Mouse (Mus musculus): ENCODE measurements around the gene M1ap. TPM values are rescaled to one million over a fixed set of nuclear protein-coding genes. Genes with fewer than 3 reads are reported as not detected.

Gene M1ap
- polyA plus RNA-seq, 1 experiment = not detected

DNA sequence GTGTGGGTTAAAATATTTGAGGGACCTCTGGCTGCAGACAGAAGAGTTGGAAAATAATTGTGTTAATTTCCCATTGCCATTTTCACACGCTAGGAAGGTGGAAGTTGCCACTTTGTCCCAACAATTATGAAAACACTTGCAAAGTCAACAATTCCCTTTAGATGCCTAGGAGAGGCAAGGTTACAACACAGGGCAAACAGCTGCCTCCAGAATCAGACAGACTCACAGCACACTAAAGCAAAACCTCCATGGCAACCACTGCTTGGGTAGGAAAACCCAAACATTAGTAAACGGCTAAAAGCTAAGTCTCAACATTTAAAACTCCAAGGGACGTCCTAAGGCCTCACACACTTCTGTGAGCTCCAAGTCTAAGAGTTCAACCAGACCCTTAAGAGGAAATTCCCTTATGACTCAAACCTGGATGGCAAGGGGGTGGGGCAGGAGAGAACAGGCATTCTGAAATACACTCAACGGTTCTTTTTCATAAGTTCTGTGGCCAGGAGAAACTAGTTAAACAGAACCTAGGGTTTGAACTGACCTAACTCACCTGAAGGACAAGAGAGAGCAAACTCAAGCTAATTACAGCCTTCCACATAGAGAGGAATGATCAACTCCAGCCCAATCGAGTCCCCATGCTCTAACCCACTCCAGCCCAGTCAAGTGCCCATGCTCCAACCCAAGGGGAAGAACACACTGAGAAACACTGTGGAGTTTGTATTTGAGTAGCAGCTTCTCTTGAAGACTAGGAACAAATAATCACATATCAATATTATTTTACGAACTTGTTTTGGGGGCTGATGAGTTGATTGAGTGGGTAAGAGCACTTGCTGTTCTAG is 22.8 kb downstream of the M1ap start:
- H3K4me3 ChIP-seq (ENCODE audit: insufficient read depth, low read length) = no peak overlapping the region
- TF ChIP-seq CTCF (IDR thresholded peaks at IDR 0.05; ENCODE audit: borderline replicate concordance, insufficient read depth, low read length) = no peak
- no peak for TF ChIP-seq POLR2A (IDR thresholded peaks at IDR 0.05; ENCODE audit: low read depth, low read length)
- H3K27ac ChIP-seq (ENCODE audit: insufficient read depth, low read length) = no peak overlapping the region
- 0 out of 2 replicates have a peak, but pooled peaks cover 2% of the 10 kb centered on the region for H3K4me1 ChIP-seq (ENCODE audit: control insufficient read depth, insufficient read depth, low read length)

DNA sequence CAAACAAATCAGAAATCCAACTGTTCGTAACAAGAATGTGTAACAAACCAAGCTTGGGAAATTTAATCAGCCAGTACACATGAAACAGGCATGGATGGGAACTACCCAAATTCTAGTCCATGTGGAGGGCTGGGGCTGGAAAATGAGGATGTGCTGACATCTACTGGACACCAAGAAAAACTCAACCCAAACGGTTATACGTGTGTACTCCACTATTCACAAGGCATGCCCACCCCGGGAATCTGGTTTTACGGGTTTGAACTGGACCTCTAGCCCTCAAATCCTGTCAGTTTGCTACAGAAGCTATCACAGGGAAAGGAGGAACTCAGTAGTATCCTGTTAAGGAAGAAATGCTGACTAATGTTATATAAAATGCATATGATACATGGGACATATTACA is 24.3 kb downstream of the M1ap start:
- 0 out of 2 replicates have a peak, but pooled peaks cover 2% of the 10 kb centered on the region for H3K4me1 ChIP-seq (ENCODE audit: control insufficient read depth, insufficient read depth, low read length)
- no peak overlapping the region for H3K27ac ChIP-seq (ENCODE audit: insufficient read depth, low read length)
- TF ChIP-seq CTCF (IDR thresholded peaks at IDR 0.05; ENCODE audit: borderline replicate concordance, insufficient read depth, low read length) (peak; percentile 20; the same call in 1 of the 2 replicates), POLR2A (IDR thresholded peaks at IDR 0.05; ENCODE audit: low read depth, low read length) (no peak)
- no peak overlapping the region for H3K4me3 ChIP-seq (ENCODE audit: insufficient read depth, low read length)

DNA sequence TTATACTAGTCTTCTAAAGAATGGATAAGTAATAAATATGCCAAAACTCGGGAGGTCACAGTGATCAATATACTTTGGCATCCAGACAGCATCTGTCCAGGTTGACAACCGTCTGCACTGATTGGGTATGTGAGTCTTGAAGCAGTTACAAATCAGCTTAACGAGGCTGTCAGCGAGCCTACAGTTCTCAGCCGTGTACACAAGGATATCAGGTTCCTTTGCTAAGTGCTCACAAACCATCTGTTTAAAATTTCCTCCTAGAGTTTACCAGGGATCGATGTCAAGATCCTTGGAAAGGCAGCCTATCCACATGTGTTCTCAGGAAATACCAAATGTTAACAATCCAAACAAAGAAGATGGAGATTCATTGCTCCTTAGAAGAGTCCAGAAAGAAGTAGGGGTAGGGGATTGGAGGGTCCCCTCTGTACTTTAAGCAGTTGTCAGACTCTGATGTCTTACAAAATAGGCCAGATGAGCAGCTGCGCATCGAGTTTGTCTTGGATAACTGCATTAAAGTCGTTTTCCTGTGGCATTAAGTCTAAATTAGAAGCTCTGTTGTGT is 40.8 kb downstream of the M1ap start:
- TF ChIP-seq POLR2A (IDR thresholded peaks at IDR 0.05; ENCODE audit: low read depth, low read length) (no peak), CTCF (IDR thresholded peaks at IDR 0.05; ENCODE audit: borderline replicate concordance, insufficient read depth, low read length) (no peak)
- peak overlapping the region; percentile 68; the same call in 1 of the 2 replicates for H3K27ac ChIP-seq (ENCODE audit: insufficient read depth, low read length)

DNA sequence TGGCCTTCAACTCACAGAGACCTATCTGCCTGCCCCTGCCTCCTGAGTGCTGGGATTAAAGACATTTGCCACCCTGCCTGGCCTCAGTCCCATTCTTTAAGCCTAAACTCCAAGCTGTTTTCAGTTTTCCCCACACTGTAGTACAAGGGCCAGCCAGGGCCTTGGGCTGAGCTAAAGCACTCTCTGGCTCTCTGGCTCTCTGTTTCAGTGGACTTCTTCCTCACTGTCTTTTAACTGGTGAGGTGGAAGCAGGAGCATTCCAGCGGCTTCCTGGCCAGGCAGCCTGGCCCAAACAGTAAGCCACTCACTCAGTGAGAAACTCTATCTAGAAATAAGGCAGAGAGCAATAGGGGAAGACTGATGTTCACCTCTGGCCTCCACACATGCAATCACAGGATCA is 47.0 kb downstream of the M1ap start:
- no peak for TF ChIP-seq CTCF (IDR thresholded peaks at IDR 0.05; ENCODE audit: borderline replicate concordance, insufficient read depth, low read length)
- no peak for TF ChIP-seq POLR2A (IDR thresholded peaks at IDR 0.05; ENCODE audit: low read depth, low read length)
- H3K4me1 ChIP-seq (ENCODE audit: control insufficient read depth, insufficient read depth, low read length) = peaks cover 4% of the 10 kb centered on the region; the same call in 1 of the 2 replicates
- no peak overlapping the region for H3K27ac ChIP-seq (ENCODE audit: insufficient read depth, low read length)

More for the DNA sequence above, 40.8 kb downstream of the M1ap start:
- Histone ChIP-seq H3K4me3 (ENCODE audit: insufficient read depth, low read length) (no peak overlapping the region), H3K4me1 (ENCODE audit: control insufficient read depth, insufficient read depth, low read length) (0 out of 2 replicates have a peak, but pooled peaks cover 2% of the 10 kb centered on the region)

DNA sequence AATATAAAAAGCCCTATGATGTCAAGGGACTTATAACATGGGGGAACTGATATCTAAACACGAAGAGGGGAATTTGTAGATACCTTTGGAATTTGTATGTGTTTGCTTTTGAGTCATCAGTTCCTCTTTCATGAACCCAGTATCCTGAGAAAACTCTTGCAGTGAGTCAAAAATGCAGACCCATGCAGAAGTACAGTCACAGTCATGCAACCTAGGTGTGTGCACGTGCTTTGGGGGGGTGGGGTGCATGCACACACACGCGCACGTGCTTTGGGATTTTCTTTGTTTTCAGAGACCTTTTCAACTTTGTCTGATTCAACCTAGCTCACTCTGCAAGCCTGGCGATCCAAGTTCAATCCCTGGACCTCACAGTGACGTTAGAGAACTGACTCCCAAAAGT is 47.7 kb downstream of the M1ap start:
- TF ChIP-seq POLR2A (IDR thresholded peaks at IDR 0.05; ENCODE audit: low read depth, low read length) (no peak), CTCF (IDR thresholded peaks at IDR 0.05; ENCODE audit: borderline replicate concordance, insufficient read depth, low read length) (no peak)
- Histone ChIP-seq H3K4me3 (ENCODE audit: insufficient read depth, low read length) (no peak overlapping the region), H3K27ac (ENCODE audit: insufficient read depth, low read length) (no peak overlapping the region), H3K4me1 (ENCODE audit: control insufficient read depth, insufficient read depth, low read length) (peaks cover 4% of the 10 kb centered on the region; the same call in 1 of the 2 replicates)

More for the DNA sequence above, 47.0 kb downstream of the M1ap start:
- H3K4me3 ChIP-seq (ENCODE audit: insufficient read depth, low read length) = no peak overlapping the region

DNA sequence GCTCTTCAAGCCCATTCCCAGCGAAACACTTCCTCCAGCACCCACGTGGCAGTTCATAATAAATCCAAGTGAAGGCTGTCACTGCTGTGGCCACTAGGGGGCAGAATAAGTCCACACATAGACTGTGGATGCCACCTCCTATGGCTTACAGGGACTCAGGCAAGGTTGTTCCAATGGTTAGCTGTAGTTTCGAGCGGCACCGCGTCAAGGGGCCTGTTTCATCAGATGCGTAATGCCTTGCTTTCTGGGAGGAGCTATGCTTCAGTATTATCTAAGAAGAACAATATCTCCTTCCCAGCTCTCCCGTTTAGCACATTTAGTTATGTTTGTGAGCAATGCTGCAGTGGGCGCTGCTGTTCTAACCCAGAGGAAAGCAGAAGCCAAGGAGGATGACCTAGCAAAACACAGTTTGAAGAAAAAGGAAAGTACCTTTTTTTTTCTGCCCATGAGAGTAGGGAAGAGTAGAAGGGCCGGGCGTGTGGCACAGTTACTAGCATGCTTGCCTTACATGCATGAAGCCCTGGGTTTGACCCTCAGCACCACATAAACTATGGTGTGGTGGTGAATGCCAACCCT is 50.1 kb downstream of the M1ap start:
- TF ChIP-seq POLR2A (IDR thresholded peaks at IDR 0.05; ENCODE audit: low read depth, low read length) (no peak; the same call in 1 of the 2 replicates), CTCF (IDR thresholded peaks at IDR 0.05; ENCODE audit: borderline replicate concordance, insufficient read depth, low read length) (peak; percentile 67; the same call in 1 of the 2 replicates)
- Histone ChIP-seq H3K4me3 (ENCODE audit: insufficient read depth, low read length) (no peak overlapping the region), H3K27ac (ENCODE audit: insufficient read depth, low read length) (peak overlapping the region; percentile 85), H3K4me1 (ENCODE audit: control insufficient read depth, insufficient read depth, low read length) (peaks cover 4% of the 10 kb centered on the region; the same call in 1 of the 2 replicates)

DNA sequence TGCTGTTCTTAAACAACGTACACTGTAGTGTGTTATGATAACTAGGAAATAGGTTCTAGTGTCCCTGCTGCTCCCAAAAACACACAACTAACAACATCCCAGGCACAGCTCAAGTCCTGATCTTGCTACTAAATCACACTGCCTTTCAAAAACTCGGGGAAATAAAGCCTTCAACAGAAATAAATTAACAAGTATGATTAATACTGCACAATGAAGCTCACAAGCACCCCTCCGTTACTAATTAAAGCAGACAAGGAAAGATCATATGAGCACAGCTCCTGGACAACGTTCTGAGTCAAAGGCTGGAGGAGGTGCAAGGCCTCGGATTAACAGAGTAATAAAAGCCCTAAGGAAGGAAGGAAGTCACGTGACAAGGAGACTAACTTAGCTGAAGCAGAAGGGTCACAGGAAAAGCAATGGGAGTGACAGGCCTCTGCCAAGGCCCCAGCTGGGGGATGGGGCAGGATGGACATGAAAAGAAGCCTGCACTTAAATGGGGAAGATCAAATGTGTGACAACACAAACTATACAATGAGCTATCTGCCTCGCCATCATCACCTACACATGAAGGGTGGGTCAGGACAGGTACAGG is 50.9 kb downstream of the M1ap start:
- H3K27ac ChIP-seq (ENCODE audit: insufficient read depth, low read length) = peak overlapping the region; percentile 85
- TF ChIP-seq POLR2A (IDR thresholded peaks at IDR 0.05; ENCODE audit: low read depth, low read length) (peak; percentile 8; the same call in 1 of the 2 replicates), CTCF (IDR thresholded peaks at IDR 0.05; ENCODE audit: borderline replicate concordance, insufficient read depth, low read length) (no peak)
- H3K4me1 ChIP-seq (ENCODE audit: control insufficient read depth, insufficient read depth, low read length) = peaks cover 4% of the 10 kb centered on the region; the same call in 1 of the 2 replicates
- no peak overlapping the region for H3K4me3 ChIP-seq (ENCODE audit: insufficient read depth, low read length)

DNA sequence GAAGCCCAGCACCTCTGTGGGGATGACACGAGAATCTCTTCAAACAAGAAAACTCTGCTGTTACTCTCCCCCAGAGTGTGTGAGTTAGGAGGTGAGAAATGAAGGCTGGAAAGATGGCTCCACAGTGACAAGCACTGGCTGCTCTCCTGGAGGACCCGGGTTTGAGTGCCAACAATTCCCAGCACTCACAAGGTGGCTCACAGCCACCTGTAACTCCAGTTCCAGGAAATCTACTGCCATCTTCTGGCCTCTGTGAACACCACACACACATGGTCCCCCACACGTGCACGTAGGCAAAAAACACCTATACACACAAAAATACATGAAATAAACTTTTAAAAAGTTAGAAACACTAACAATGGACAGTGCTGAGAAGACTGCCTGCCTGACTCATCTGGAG is 51.6 kb downstream of the M1ap start:
- Histone ChIP-seq H3K4me3 (ENCODE audit: insufficient read depth, low read length) (no peak overlapping the region), H3K4me1 (ENCODE audit: control insufficient read depth, insufficient read depth, low read length) (peaks cover 4% of the 10 kb centered on the region; the same call in 1 of the 2 replicates), H3K27ac (ENCODE audit: insufficient read depth, low read length) (no peak overlapping the region)
- TF ChIP-seq CTCF (IDR thresholded peaks at IDR 0.05; ENCODE audit: borderline replicate concordance, insufficient read depth, low read length) (no peak), POLR2A (IDR thresholded peaks at IDR 0.05; ENCODE audit: low read depth, low read length) (no peak)

DNA sequence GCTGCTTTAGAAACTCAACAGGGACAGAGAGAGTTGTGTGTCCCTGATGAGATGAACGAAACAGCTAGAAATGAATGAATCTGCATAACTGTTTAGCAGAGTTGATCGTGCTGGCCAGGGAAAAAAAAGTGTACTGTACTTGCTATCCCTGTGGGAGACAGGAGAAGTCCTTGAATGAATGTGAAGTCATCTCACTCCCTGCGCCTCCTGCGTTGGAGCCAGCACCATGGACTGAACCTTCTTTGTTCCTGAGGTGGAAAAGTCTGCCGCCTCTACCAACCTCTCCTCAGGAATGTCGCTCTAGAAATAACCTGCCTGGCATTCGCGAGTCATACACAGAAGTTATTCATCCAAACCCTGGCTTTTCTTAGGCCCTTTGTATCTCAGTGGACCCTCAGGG is 53.3 kb downstream of the M1ap start:
- no peak overlapping the region for H3K27ac ChIP-seq (ENCODE audit: insufficient read depth, low read length)
- TF ChIP-seq CTCF (IDR thresholded peaks at IDR 0.05; ENCODE audit: borderline replicate concordance, insufficient read depth, low read length) = no peak
- no peak for TF ChIP-seq POLR2A (IDR thresholded peaks at IDR 0.05; ENCODE audit: low read depth, low read length)
- peaks cover 4% of the 10 kb centered on the region; the same call in 1 of the 2 replicates for H3K4me1 ChIP-seq (ENCODE audit: control insufficient read depth, insufficient read depth, low read length)
- no peak overlapping the region for H3K4me3 ChIP-seq (ENCODE audit: insufficient read depth, low read length)

All from embryonic fibroblast, embryonic 13.5 days (primary cell).